Mouse (Mus musculus) left cerebral cortex, postnatal 14 days (tissue): Measurements from ENCODE around the gene Stambpl1. TPM values are rescaled to one million over a fixed set of nuclear protein-coding genes. Genes with fewer than 3 reads are reported as not detected.

Experiments
- DNase-seq, 2 experiments: peaks; one replicate each; pipeline ENCODE4 v3.0.0; 2021 to 2022; ENCODE audit warnings: low spot score in 2 of 2, mixed read lengths in 1 of 2
- intact Hi-C: fragments of 180-260 bp; cut with DNase I; formaldehyde crosslinking; loops from one replicate; pipeline ENCODE4 v1.15.1; 2025
- long read RNA-seq, 2 experiments: library from polyadenylated mRNA; stranded (forward); transcript quantifications; one replicate each; pipeline ENCODE4 v2.0.0; 2021
- total RNA-seq, 2 experiments: library from RNA; stranded (reverse); gene quantifications; 2 replicates each; pipeline ENCODE4 v1.2.3; 2021

Gene Stambpl1
- 10 to 100 TPM; 17.6 to 20.2 TPM for total RNA-seq
- long read RNA-seq, experiment 1, transcript Stambpl1-201 (11 exons, 2,024 nt), result major isoform, 10 of 19 reads
- long read RNA-seq, experiment 1, partial matches to known transcripts, result 5 of 19 reads
- long read RNA-seq, experiment 1, other reads (novel, unspliced or antisense), result 4 of 19 reads
- long read RNA-seq, experiment 2, transcript Stambpl1-201 (11 exons, 2,024 nt), result major isoform, 11 of 27 reads
- long read RNA-seq, experiment 2, partial matches to known transcripts, result 1 of 27 reads
- long read RNA-seq, experiment 2, other reads (novel, unspliced or antisense), result 15 of 27 reads

DNA sequence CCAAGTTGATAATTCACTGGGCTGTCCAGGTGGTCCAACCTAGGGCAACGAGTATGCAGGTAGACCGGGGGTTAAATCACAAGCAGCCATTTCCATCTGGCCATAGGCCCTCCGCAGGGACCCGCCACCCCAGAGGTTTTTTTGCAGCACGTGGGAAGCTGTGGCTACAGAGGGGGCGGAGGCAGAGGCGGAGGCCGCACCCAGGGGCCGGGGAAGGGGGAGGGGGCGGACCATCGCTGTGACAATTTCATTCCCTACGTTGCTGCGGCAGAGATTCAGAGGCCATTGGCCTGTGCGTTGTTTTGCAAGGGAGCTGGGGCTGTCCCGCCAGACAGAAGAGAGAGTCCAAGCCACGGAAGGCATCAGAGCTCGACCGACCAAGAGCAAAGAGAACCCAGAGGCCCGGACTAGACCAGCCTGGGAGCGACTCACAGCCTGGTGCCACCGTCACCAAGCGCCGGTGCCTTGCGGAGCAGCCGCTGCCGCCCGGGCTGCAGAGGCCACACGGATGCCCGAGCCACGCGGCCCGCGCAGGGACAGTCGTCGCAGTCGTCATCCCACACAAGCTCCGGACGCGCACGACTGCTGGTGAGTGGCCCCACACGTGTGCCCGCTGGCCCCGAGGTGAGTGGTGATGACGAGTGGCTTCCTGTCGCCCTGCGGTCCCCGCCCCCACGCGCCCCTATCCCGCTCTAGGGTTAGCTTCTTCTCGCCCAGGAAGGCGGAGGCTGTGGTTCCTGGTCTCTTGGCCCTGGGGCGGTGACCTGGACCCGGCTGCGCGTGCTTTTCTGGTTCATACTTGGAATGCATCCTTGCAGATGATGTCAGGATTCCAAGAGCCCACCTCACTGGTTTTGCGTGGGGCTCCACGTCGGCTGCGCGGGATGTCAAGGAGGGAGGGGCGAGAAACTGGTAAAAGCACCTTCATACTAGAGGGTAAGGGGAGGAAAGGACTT is at the start of gene Stambpl1:
Stambpl1 (plus strand) TSS at position 222 of the 956 bp plus-strand sequence.
- intact Hi-C loops, result loop anchor here (5.0 kb wide), 1 partner anchor 40 kb away; no protein-coding TSS in a partner anchor

GRCm38 (mm10) chr19:34148421-34148820 is 43.6 kb upstream of the Stambpl1 start:
- intact Hi-C loops, result no loop called here
- no peak for DNase-seq

More for the DNA sequence above, at the start of gene Stambpl1:
- peak; percentile 63 to 67 for DNase-seq

DNA sequence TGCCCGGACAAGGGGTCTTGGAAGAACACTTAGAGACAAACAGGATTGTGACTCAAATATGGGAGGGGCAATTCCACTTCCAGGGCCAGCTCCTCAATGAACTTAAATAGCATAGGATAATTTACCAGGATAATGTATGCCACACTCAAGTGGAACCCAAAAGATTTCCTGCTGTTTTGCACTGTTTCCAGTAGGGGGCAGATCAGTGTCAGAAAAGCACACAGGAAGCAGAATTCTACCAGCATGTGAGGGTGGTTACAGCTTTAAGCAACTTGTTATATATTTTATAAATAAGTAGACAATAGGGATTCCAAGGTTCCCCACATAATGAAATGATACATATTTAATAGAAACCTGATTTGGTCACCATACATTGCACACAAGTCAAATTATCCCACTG is 40.1 kb upstream of the Stambpl1 start:
- DNase-seq, result peak; percentile 12 to 23
- intact Hi-C loops, result loop anchor here (10.0 kb wide), 1 partner anchor 93 kb away; no protein-coding TSS in a partner anchor

DNA sequence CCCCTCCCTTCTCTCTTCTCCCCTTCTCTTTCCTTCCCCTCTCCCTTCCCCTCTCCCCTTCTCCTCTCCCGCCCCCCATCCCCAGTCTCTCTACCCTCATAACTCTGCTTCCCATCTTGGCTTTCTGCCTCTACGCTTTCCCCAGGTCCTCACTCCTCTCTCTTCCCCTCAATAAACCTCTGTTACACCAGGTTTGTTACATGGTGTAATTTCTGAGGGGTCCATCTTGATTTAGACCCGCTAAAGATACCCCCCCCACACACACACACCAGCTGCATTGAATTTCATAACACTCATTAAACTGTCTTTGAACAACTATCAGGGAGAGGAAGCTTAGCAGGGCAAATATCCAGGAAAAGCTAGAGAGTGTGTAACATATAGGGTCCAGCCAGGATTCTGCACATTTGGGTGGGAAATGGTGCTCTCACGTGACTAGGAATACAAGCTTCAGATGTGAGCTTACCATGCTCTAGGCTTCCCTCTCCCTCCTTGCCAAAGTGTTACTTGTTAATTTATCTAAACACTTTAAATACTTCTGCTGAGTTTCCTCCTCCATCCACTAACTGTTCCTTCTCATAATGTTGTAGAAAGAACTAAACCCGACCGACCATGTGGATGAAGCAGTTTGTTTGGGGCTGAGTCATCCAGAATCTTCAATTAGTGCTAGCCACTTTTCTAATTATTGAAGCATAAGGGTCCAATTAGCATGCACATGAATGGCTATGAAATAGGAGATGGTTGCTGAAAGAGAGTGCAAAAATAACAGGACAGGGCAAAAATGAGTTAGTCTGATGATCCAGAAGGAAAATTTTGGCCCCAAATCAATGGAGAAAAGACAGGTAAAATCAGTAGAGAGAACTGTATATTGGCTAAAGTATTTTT is 38.5 kb upstream of the Stambpl1 start:
- no peak for DNase-seq
- intact Hi-C loops, result loop anchor here (10.0 kb wide), 1 partner anchor 91 kb away; no protein-coding TSS in a partner anchor

GRCm38 (mm10) chr19:34162693-34163092 is 29.3 kb upstream of the Stambpl1 start:
- intact Hi-C loops, result no loop called here

DNA sequence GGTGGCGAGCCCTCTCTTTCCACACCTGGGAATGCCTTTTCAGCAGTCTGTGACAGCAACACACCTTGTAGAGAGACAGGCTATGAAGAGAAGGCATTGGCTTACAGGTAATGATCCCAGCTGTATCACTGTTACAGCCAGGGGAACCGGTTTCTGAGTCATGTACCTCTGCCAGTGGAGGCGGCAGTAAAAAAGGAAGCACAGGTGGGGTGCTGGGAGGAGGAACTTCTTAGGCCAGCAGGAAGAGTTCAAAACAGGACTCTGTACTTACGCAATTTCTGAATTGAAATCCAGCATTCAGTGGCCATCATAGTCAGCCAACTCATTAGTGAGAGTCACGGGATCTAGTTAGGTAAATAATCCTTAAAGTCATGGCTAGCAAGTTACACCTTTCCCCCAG is 26.1 kb upstream of the Stambpl1 start, which contains the start of gene Ankrd22:
Ankrd22 (minus strand) TSS at position 163 of the 400 bp plus-strand sequence.
- intact Hi-C loops, result no loop called here
- no peak for DNase-seq

More at GRCm38 (mm10) chr19:34162693-34163092, 29.3 kb upstream of the Stambpl1 start:
- DNase-seq, result no peak

GRCm38 (mm10) chr19:34166386-34166785 is 25.6 kb upstream of the Stambpl1 start:
- DNase-seq, result no peak
- intact Hi-C loops, result no loop called here

DNA sequence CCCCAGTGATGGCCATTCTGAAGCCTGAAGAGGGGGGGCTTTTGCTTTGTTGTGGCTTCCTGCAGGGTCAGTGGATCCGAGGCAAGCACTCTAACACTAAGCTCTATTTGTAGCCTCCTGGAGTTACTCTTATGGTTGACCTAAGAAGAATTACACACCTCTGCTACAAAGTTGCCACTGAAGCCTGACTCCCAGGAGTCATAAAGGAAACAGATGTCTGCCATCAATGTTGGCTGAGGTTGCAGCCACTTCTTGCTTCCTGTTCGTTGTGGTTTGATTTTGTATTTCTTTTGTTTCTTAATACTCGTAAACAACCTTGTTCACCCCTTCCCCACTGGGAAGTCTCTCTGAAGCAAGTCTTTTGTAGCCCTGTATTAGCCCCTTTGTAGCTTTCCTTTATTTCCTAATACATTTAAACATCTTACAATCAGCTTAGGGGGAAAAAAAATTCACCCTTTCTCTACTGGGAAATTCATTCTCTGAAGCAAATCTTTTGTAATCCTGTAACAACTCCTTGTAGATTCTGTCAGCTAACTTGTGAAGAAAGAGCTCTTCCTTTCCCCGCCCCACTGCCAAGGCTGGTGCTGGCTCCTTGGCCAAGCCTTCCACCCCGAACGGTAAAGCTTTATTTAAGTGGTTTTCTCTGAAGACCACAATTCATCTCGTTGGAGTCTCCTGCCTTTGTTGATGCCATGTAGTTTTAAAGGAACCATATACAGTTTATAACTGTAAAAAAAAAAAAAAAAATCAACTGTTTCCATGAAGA is 23.9 kb upstream of the Stambpl1 start:
- intact Hi-C loops, result no loop called here
- DNase-seq, result no peak

- DNase-seq, result no peak
- intact Hi-C loops, result no loop called here
Observed at GRCm38 (mm10) chr19:34169121-34169520, 22.9 kb upstream of the Stambpl1 start.

DNA sequence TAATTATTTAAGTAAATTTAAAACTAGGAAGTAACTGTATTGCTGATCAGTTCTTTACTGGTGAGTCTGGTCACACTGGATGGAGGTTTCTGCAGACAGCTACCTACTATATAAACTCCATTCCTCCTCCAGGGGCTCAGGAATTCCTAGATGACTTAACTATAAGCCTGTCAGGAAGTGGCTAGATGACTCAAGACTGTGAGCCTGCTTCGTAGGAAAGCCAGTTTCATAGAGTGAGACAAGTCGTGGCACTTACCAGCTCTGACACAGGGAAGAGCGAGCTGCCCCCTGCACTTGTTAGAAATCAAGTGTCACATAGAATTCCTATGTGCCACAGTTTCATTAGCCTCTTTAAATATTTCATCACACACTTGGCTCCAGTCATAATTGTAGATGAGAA is 20.9 kb upstream of the Stambpl1 start:
- no peak for DNase-seq
- intact Hi-C loops, result no loop called here

- intact Hi-C loops, result no loop called here
- no peak for DNase-seq
Observed at GRCm38 (mm10) chr19:34174004-34174403, 18.0 kb upstream of the Stambpl1 start.

DNA sequence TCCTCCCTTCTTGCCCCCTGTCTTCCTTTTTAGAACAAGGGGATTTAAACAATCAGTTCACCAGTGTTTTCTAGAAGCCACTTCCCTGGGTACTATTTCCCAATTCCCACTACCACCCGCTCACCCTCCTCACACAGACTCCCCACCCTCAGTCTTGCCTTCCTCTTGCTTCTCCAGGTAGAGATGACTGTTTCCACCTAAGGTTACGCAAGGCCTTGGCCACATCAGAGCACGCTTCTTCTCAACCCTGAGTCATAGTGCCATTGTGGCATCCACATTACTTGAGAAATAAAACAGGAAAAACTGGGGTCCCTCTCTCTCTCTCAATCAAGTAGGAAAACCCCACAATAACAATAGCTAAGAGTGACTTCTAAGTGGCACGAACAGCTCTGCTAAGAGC is 12.9 kb upstream of the Stambpl1 start:
- no peak for DNase-seq
- intact Hi-C loops, result no loop called here

GRCm38 (mm10) chr19:34180316-34180715 is 11.7 kb upstream of the Stambpl1 start:
- no peak for DNase-seq

DNA sequence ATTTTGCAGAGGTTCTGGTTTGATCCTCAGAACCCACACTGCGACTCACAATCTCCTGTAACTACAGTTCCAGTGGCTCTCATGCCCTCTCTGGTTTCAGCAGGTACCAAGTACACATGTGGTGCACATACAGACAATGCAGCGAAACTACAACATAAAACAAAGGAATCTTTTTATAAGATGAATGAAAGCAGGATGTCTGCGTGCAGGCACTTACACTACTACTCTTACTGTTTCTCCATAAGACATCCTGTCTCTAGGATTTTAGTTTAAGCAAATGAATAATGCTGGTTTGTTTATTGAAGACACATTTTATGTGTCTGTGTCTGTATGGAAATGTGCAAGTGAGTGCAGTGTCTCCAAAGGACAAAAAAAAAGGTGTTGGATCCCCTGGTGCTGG is 10.8 kb upstream of the Stambpl1 start:
- no peak for DNase-seq
- intact Hi-C loops, result no loop called here

More at GRCm38 (mm10) chr19:34180316-34180715, 11.7 kb upstream of the Stambpl1 start:
- intact Hi-C loops, result no loop called here

- intact Hi-C loops, result no loop called here
- no peak for DNase-seq
Observed at GRCm38 (mm10) chr19:34182490-34182889, 9.5 kb upstream of the Stambpl1 start.

DNA sequence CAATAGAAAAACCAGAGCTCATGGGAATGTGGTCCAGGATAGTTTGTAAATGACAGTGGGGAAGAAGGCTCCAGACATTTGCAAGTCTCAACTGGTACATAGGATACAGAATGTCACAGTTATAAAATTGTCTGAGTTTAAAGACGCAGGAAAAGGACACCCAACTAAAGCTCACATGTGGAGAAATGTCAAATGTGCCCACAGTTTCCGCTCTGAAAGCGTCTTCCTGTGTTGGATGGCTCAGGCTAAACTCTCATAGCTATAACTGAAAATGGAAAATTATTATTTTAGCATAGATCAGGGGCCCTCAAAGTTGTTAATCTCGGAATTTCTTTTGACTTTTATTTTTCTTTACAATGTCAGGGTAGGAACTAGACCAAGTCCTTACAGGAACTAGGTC is 5.2 kb upstream of the Stambpl1 start:
- DNase-seq, result no peak
- intact Hi-C loops, result no loop called here

DNA sequence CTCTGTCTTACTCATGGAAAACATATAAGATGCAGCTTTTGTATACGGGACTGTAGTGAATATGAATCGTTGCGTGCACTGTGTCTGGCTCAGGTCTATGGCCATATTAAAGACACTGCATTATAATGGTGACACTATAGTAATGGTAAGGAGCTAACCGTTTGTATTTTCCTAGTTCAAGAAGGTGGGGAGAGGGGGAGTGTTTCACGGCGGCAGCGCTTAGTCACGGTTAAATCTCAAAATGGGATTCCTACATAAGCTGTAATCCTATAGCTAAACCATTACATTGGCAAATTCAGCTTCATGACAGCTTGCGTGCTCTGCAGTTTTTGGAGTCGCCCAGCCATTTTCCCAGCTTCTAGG is 403 bp upstream of the Stambpl1 start:
- peak in 1 of 2 experiments; percentile 47 for DNase-seq
- intact Hi-C loops, result loop anchor here (5.0 kb wide), 1 partner anchor 41 kb away; no protein-coding TSS in a partner anchor

- peak in 1 of 2 experiments; percentile 29 for DNase-seq
- intact Hi-C loops, result loop anchor here (5.0 kb wide), 1 partner anchor 39 kb away; no protein-coding TSS in a partner anchor
Observed at GRCm38 (mm10) chr19:34193149-34193548, 1.1 kb downstream of the Stambpl1 start.
